In genomic region chr14:61056962-61057361, GRCm38 (mm10) we compare ENCODE assay signal across 9 mouse cellular contexts. TPM values are rescaled to one million over a fixed set of nuclear protein-coding genes. Genes with fewer than 3 reads are reported as not detected.
A peak's percentile ranks its signal among the peaks of the same experiment; 100 is the strongest.
DNase-seq lines count a peak whose midpoint lies in the region; ATAC-seq and TF ChIP-seq lines count a peak whose summit lies in the region.
"Had no signal": no experiment of that assay in that cellular context is flagged by ENCODE, and none has a peak within 500 bp of the region (broad histone marks: within the 10 kb centered on the region; RNA-seq: fewer than 3 reads in every experiment).

No protein-coding gene starts in this region.

- no peak for TF ChIP-seq CTCF in heart, adult 2 months (IDR thresholded peaks at IDR 0.05)
- no peak for TF ChIP-seq CTCF in ES-Bruce4 (IDR thresholded peaks at IDR 0.05; ENCODE audit: low read depth, low read length)
- TF ChIP-seq CTCF in cerebellum, adult 2 months (IDR thresholded peaks at IDR 0.05; ENCODE audit: borderline replicate concordance, insufficient read depth, low read depth, low read length), result no peak

- no peak for DNase-seq in heart, adult 2 months
- no peak for DNase-seq in hindbrain, embryonic 14.5 days (ENCODE audit: low spot score)
- DNase-seq in cerebellum, adult 2 months, result no peak
- no peak for DNase-seq in left cerebral cortex, postnatal 14 days (ENCODE audit: low spot score in 2 of 2)
- no peak for DNase-seq in cerebellum, postnatal 4 days (ENCODE audit: low spot score in 2 of 2)
- DNase-seq: layer of hippocampus, postnatal 36 days had no signal

- H3K27me3 ChIP-seq in heart, embryonic 14.5 days (ENCODE audit: control insufficient read depth, insufficient read depth, low read length), result peaks cover 10% of the 10 kb centered on the region
- H3K27me3 ChIP-seq in heart, adult 2 months (ENCODE audit: control insufficient read depth, insufficient read depth, low read length), result peaks cover 6% of the 10 kb centered on the region; the same call in 1 of the 2 replicates
- no peaks in the 10 kb centered on the region for H3K27me3 ChIP-seq in ES-Bruce4 (ENCODE audit: control insufficient read depth, insufficient read depth, low read length, poor library complexity, severe bottlenecking)
- H3K27me3 ChIP-seq in hindbrain, embryonic 14.5 days (ENCODE audit: control insufficient read depth, insufficient read depth, low read length), result peaks cover 27% of the 10 kb centered on the region
- H3K27me3 ChIP-seq in midbrain, embryonic 13.5 days, result peaks cover 27% of the 10 kb centered on the region; the same call in 1 of the 2 replicates
- no peaks in the 10 kb centered on the region; the same call in 1 of the 2 replicates for H3K27me3 ChIP-seq in cerebellum, adult 2 months (ENCODE audit: control insufficient read depth, insufficient read depth, low read length)

- WGBS in heart, embryonic 14.5 days, result 5% methylated on average over 11 of the region's 11 CpGs
- 22% methylated on average over 11 of the region's 11 CpGs for WGBS in heart, adult 2 months
- 12% methylated on average over 11 of the region's 11 CpGs for WGBS in hindbrain, embryonic 14.5 days
- WGBS in midbrain, embryonic 13.5 days, result 9% methylated on average over 11 of the region's 11 CpGs
- 45% methylated on average over 11 of the region's 11 CpGs for WGBS in cerebellum, adult 2 months

- TF ChIP-seq POLR2A in heart, adult 2 months (IDR thresholded peaks at IDR 0.05; ENCODE audit: insufficient read depth, low read depth, low read length), result no peak
- no peak for TF ChIP-seq POLR2A in ES-Bruce4 (IDR thresholded peaks at IDR 0.05; ENCODE audit: insufficient read depth, low read length)
- no peak for TF ChIP-seq POLR2A in cerebellum, adult 2 months (IDR thresholded peaks at IDR 0.05; ENCODE audit: borderline replicate concordance, insufficient read depth, low read length)

- H3K36me3 ChIP-seq in heart, embryonic 14.5 days (ENCODE audit: control insufficient read depth, insufficient read depth, low read length), result no peaks in the 10 kb centered on the region
- H3K36me3 ChIP-seq in heart, adult 2 months (ENCODE audit: control insufficient read depth, insufficient read depth, low read length), result no peaks in the 10 kb centered on the region
- no peaks in the 10 kb centered on the region for H3K36me3 ChIP-seq in ES-Bruce4 (ENCODE audit: control insufficient read depth, insufficient read depth, low read length, poor library complexity, severe bottlenecking)
- H3K36me3 ChIP-seq in hindbrain, embryonic 14.5 days (replicated peaks; ENCODE audit: control insufficient read depth, insufficient read depth), result no peaks in the 10 kb centered on the region
- no peaks in the 10 kb centered on the region for H3K36me3 ChIP-seq in midbrain, embryonic 13.5 days

- no peak overlapping the region for H3K27ac ChIP-seq in heart, embryonic 14.5 days (replicated peaks in 1 of 2; ENCODE audit: control insufficient read depth in 1 of 2, insufficient read depth in 1 of 2, low read depth in 2 of 2, low read length in 2 of 2)
- H3K27ac ChIP-seq in heart, adult 2 months, result no peak overlapping the region
- H3K27ac ChIP-seq in ES-Bruce4 (ENCODE audit: insufficient read depth, low read length), result no peak overlapping the region
- H3K27ac ChIP-seq in hindbrain, embryonic 14.5 days, result no peak overlapping the region
- H3K27ac ChIP-seq in midbrain, embryonic 13.5 days, result no peak overlapping the region
- H3K27ac ChIP-seq in cerebellum, adult 2 months (ENCODE audit: insufficient read depth, low read length), result no peak overlapping the region

- H3K9me3 ChIP-seq in heart, embryonic 14.5 days (ENCODE audit: control insufficient read depth, low read length), result no peaks in the 10 kb centered on the region
- peaks cover 5% of the 10 kb centered on the region; the same call in 1 of the 2 replicates for H3K9me3 ChIP-seq in ES-Bruce4 (replicated peaks; ENCODE audit: control insufficient read depth, insufficient read depth, low read length, poor library complexity, severe bottlenecking)
- 0 out of 2 replicates have a peak, but pooled peaks cover 2% of the 10 kb centered on the region for H3K9me3 ChIP-seq in hindbrain, embryonic 14.5 days (ENCODE audit: control insufficient read depth, low read length)
- no peaks in the 10 kb centered on the region for H3K9me3 ChIP-seq in midbrain, embryonic 13.5 days

- no peaks in the 10 kb centered on the region for H3K79me2 ChIP-seq in heart, adult 2 months (replicated peaks; ENCODE audit: control insufficient read depth, insufficient read depth, low read length)

- no peak for ATAC-seq in heart, embryonic 14.5 days (ENCODE audit: insufficient number of reproducible peaks, insufficient read depth, low FRiP score, low read depth)
- no peak for ATAC-seq in hindbrain, embryonic 14.5 days (ENCODE audit: low FRiP score)
- no peak for ATAC-seq in midbrain, embryonic 13.5 days

- H3K4me2 ChIP-seq in heart, embryonic 14.5 days (ENCODE audit: low read length), result peak overlapping the region; percentile 80
- H3K4me2 ChIP-seq in hindbrain, embryonic 14.5 days (replicated peaks), result peak overlapping the region; percentile 55
- H3K4me2 ChIP-seq in midbrain, embryonic 13.5 days (replicated peaks), result peak overlapping the region; percentile 65

- TF ChIP-seq EP300 in heart, adult 2 months (IDR thresholded peaks at IDR 0.05; ENCODE audit: insufficient read depth, low read depth, low read length), result no peak
- no peak for TF ChIP-seq EP300 in ES-Bruce4 (IDR thresholded peaks at IDR 0.05; ENCODE audit: insufficient read depth, low read depth, low read length)

- H3K4me1 ChIP-seq in heart, embryonic 14.5 days (ENCODE audit: control insufficient read depth in 2 of 2, insufficient read depth in 2 of 2, low read length in 2 of 2), result peaks cover 12% of the 10 kb centered on the region in 2 experiments; a peak in 3 of 4 replicates
- no peaks in the 10 kb centered on the region for H3K4me1 ChIP-seq in heart, adult 2 months (ENCODE audit: control insufficient read depth, insufficient read depth, low read length)
- H3K4me1 ChIP-seq in ES-Bruce4 (ENCODE audit: control insufficient read depth, insufficient read depth, low read length), result no peaks in the 10 kb centered on the region
- H3K4me1 ChIP-seq in hindbrain, embryonic 14.5 days (replicated peaks; ENCODE audit: control insufficient read depth, insufficient read depth, low read length), result peaks cover 15% of the 10 kb centered on the region
- H3K4me1 ChIP-seq in midbrain, embryonic 13.5 days (replicated peaks), result peaks cover 27% of the 10 kb centered on the region
- H3K4me1 ChIP-seq in cerebellum, adult 2 months (ENCODE audit: control insufficient read depth, insufficient read depth, low read length), result no peaks in the 10 kb centered on the region

- peak overlapping the region; percentile 40 to 45 for H3K4me3 ChIP-seq in heart, embryonic 14.5 days (ENCODE audit: control insufficient read depth in 1 of 2, insufficient read depth in 1 of 2, low read depth in 1 of 2, low read length in 2 of 2)
- H3K4me3 ChIP-seq in heart, adult 2 months, result no peak overlapping the region
- H3K4me3 ChIP-seq in ES-Bruce4 (ENCODE audit: low read depth, low read length), result peak overlapping the region; percentile 23; the same call in 1 of the 2 replicates
- peak overlapping the region; percentile 23 for H3K4me3 ChIP-seq in hindbrain, embryonic 14.5 days (replicated peaks; ENCODE audit: low read length)
- peak overlapping the region; percentile 36 for H3K4me3 ChIP-seq in midbrain, embryonic 13.5 days (replicated peaks)
- no peak overlapping the region for H3K4me3 ChIP-seq in cerebellum, adult 2 months (replicated peaks; ENCODE audit: insufficient read depth, low read depth, low read length)

- intact Hi-C loops in heart, adult 2 months (cut with DNase I), result no loop called here
- intact Hi-C loops in left cerebral cortex, postnatal 14 days (cut with DNase I), result no loop called here

- peak overlapping the region; percentile 63 for H3K9ac ChIP-seq in heart, embryonic 14.5 days (ENCODE audit: low read length)
- no peak overlapping the region for H3K9ac ChIP-seq in heart, adult 2 months (ENCODE audit: low read depth, low read length)
- H3K9ac ChIP-seq in ES-Bruce4 (ENCODE audit: low read depth, poor library complexity, severe bottlenecking), result no peak overlapping the region
- H3K9ac ChIP-seq in hindbrain, embryonic 14.5 days, result no peak overlapping the region
- H3K9ac ChIP-seq in midbrain, embryonic 13.5 days (replicated peaks), result peak overlapping the region; percentile 46; the same call in 1 of the 2 replicates

RNA-seq across cellular contexts. Expression of gene Tnfrsf19, which starts 10.7 kb away (rescaled TPM):
- 20.8 and 22.2 TPM in 2 replicates for polyA plus RNA-seq in heart, embryonic 14.5 days (2014; fragmentation: Nextera tagmentation; extraction: Ambion mirVana)
- total RNA-seq in heart, adult 2 months (2021), result 1 to 10 TPM; 2.2 to 4.3 TPM
- 3.7 and 4.7 TPM in 2 replicates for polyA plus RNA-seq in heart, adult 2 months (2012; rRNA removed)
- 11.7 and 12.4 TPM in 2 replicates for polyA plus RNA-seq in ES-Bruce4 (2011; ENCODE audit: insufficient read depth, insufficient read length, low read depth, missing spikeins)
- polyA plus RNA-seq in hindbrain, embryonic 14.5 days (2014; fragmentation: Nextera tagmentation; extraction: Ambion mirVana), result 39.5 and 41.3 TPM in 2 replicates
- polyA plus RNA-seq in midbrain, embryonic 13.5 days (2015; fragmentation: Nextera tagmentation; extraction: Ambion mirVana), result 42.9 and 45.4 TPM in 2 replicates
- 17.2 and 19.2 TPM in 2 replicates for polyA plus RNA-seq in cerebellum, adult 2 months (2012; rRNA removed)
- 10 to 100 TPM; 80.7 to 82.4 TPM for total RNA-seq in left cerebral cortex, postnatal 14 days (2021)

Comparison
In these comparisons a context has a peak if more than half of its experiments do, and no peak if none do; other contexts are left out.
1. H3K4me3 ChIP-seq: peak in heart, embryonic 14.5 days (2 of 2), ES-Bruce4 (single experiment), hindbrain, embryonic 14.5 days (single experiment) and midbrain, embryonic 13.5 days (single experiment); none in heart, adult 2 months (single experiment) and cerebellum, adult 2 months (single experiment).
2. H3K9ac ChIP-seq: peak in heart, embryonic 14.5 days (single experiment) and midbrain, embryonic 13.5 days (single experiment); none in heart, adult 2 months (single experiment), ES-Bruce4 (single experiment) and hindbrain, embryonic 14.5 days (single experiment).
3. Peak in every context shown above with its lines, with median percentiles within 50 percentile points of each other: H3K4me2 ChIP-seq.